Mouse (Mus musculus) kidney, postnatal 0 days (tissue): Measurements from ENCODE around the gene Kctd19. TPM values are rescaled to one million over a fixed set of nuclear protein-coding genes. Genes with fewer than 3 reads are reported as not detected.
A peak's percentile ranks its signal among the peaks of the same experiment; 100 is the strongest.

Source experiments
- ATAC-seq: fragments of 200-750 bp; cut with Nextera tagmentation; replicated peaks from 2 replicates; pipeline ENCODE4 v1.8.0; 2017; ENCODE audit warnings: low read depth, moderate number of reproducible peaks, moderate TSS enrichment, moderate library complexity; ENCODE audit not compliant: low FRiP score
- DNase-seq: peaks from one replicate; pipeline ENCODE4 v3.0.0-alpha.2; 2016; ENCODE audit warnings: low spot score
- H3K27ac ChIP-seq: fragments of 300-500 bp; sonication (generic); 2 replicates; pipeline ENCODE4 v1.5.1; 2014; ENCODE audit warnings: mild to moderate bottlenecking
- H3K27me3 ChIP-seq: fragments of 300-500 bp; sonication (generic); 2 replicates; pipeline ENCODE4 v1.6.1; 2014; ENCODE audit warnings: low read length, mixed read lengths; ENCODE audit not compliant: insufficient read depth
- H3K36me3 ChIP-seq: fragments of 300-500 bp; sonication (generic); 2 replicates; pipeline ENCODE4 v1.6.1; 2014; ENCODE audit warnings: low read length, mixed read lengths; ENCODE audit not compliant: insufficient read depth
- H3K4me1 ChIP-seq: fragments of 300-500 bp; sonication (generic); replicated peaks from 2 replicates; pipeline ENCODE4 v1.6.1; 2014; ENCODE audit warnings: antibody characterized with exemption, low read length, mixed read lengths; ENCODE audit not compliant: insufficient read depth
- H3K4me2 ChIP-seq: fragments of 300-500 bp; sonication (generic); 2 replicates; pipeline ENCODE4 v1.6.1; 2014; ENCODE audit warnings: mild to moderate bottlenecking, low read length, moderate library complexity, mixed read lengths
- H3K4me3 ChIP-seq: fragments of 300-500 bp; sonication (generic); replicated peaks from 2 replicates; pipeline ENCODE4 v1.5.1; 2014; ENCODE audit warnings: low read depth, low read length
- H3K9ac ChIP-seq: fragments of 300-500 bp; sonication (generic); 2 replicates; pipeline ENCODE4 v1.6.1; 2014; ENCODE audit warnings: low read depth, low read length
- H3K9me3 ChIP-seq: fragments of 300-500 bp; sonication (generic); replicated peaks from 2 replicates; pipeline ENCODE4 v1.6.1; 2016; ENCODE audit warnings: low read length, inconsistent platforms, mixed read lengths
- CTCF ChIP-seq: IDR thresholded peaks from 2 replicates; pipeline ENCODE4 v1.5.1; 2016; ENCODE audit warnings: antibody characterized with exemption, low read depth, mild to moderate bottlenecking, moderate library complexity
- WGBS: fragments of 180-500 bp; shearing (Covaris S2); extraction: QIAGEN DNeasy Blood & Tissue Kit; methylation state at CpG from one replicate; pipeline ENCODE4 v1.1.7; 2014; 5-methylcytosine and 5-hydroxymethylcytosine counted together
- polyA plus RNA-seq: library from polyadenylated mRNA; unstranded; fragments of >200 nt; fragmentation: Nextera tagmentation; extraction: Ambion mirVana; gene quantifications from 2 replicates; pipeline ENCODE4 v1.2.1, GENCODE M21; 2015

Kctd19 gene
- polyA plus RNA-seq, 1 experiment from 2014 or later, result not detected

- no peak for ATAC-seq
- 56% methylated on average over 26 of the region's 26 CpGs for WGBS
- Histone ChIP-seq H3K27me3 (no peaks in the 10 kb centered on the region), H3K36me3 (no peaks in the 10 kb centered on the region), H3K9me3 (no peaks in the 10 kb centered on the region), H3K4me2 (no peak overlapping the region), H3K4me3 (no peak overlapping the region), H3K9ac (no peak overlapping the region), H3K4me1 (peaks cover 9% of the 10 kb centered on the region; the same call in 1 of the 2 replicates), H3K27ac (no peak overlapping the region)
- DNase-seq, result no peak
- TF ChIP-seq CTCF, result no peak
Observed at GRCm38 (mm10) chr8:105355179-105356024, 57.9 kb downstream of the Kctd19 start.

GRCm38 (mm10) chr8:105354549-105354948 is 58.8 kb downstream of the Kctd19 start:
- no peak overlapping the region for H3K27ac ChIP-seq
- TF ChIP-seq CTCF, result no peak
- H3K9me3 ChIP-seq, result no peaks in the 10 kb centered on the region
- no peaks in the 10 kb centered on the region for H3K36me3 ChIP-seq
- H3K4me3 ChIP-seq, result no peak overlapping the region
- no peaks in the 10 kb centered on the region for H3K27me3 ChIP-seq
- ATAC-seq (no peak), DNase-seq (no peak)
- no peak overlapping the region for H3K4me2 ChIP-seq
- 92% methylated on average over 4 of the region's 4 CpGs for WGBS
- H3K9ac ChIP-seq, result no peak overlapping the region
- H3K4me1 ChIP-seq, result peaks cover 9% of the 10 kb centered on the region; the same call in 1 of the 2 replicates

DNA sequence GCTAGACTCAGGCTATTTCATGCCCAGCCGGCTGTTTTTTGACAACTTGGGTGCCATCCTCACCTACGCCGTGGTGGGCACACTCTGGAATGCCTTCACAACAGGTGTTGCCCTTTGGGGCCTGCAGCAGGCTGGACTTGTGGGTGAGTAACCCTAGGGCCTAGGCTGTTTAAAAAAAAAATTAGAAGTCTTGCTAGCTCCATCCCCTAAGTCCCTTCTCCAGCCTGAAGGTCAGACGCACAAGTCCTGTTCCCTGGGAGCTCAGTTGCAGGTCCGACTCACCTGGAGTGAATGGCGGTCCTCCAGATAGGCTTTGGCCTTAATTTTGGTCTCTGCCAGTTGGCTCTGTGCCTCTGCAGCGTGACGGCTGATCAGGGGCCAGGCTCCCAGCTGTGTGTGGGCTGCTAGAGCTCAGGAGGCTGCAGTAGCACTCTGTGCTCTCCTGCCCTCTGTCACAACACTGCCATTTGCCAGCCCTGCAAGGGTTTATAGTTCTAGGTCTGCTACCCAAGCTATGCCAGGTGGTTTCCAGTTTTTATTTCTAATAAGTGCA is 59.6 kb downstream of the Kctd19 start:
- H3K4me1 ChIP-seq, result peaks cover 9% of the 10 kb centered on the region; the same call in 1 of the 2 replicates
- H3K27ac ChIP-seq, result no peak overlapping the region
- DNase-seq (no peak), ATAC-seq (no peak)
- H3K9me3 ChIP-seq, result no peaks in the 10 kb centered on the region
- no peak overlapping the region for H3K9ac ChIP-seq
- WGBS, result 71% methylated on average over 8 of the region's 8 CpGs
- no peak for TF ChIP-seq CTCF
- no peak overlapping the region for H3K4me2 ChIP-seq
- no peak overlapping the region for H3K4me3 ChIP-seq
- H3K36me3 ChIP-seq, result no peaks in the 10 kb centered on the region
- H3K27me3 ChIP-seq, result no peaks in the 10 kb centered on the region

GRCm38 (mm10) chr8:105350186-105350585 is 63.1 kb downstream of the Kctd19 start:
- H3K9me3 ChIP-seq, result no peaks in the 10 kb centered on the region
- H3K4me1 ChIP-seq, result peaks cover 24% of the 10 kb centered on the region; the same call in 1 of the 2 replicates
- DNase-seq, result no peak
- 51% methylated on average over 7 of the region's 7 CpGs for WGBS
- H3K27me3 ChIP-seq, result no peaks in the 10 kb centered on the region
- no peak overlapping the region; the same call in 1 of the 2 replicates for H3K4me2 ChIP-seq
- no peak overlapping the region for H3K27ac ChIP-seq
- TF ChIP-seq CTCF, result no peak
- no peaks in the 10 kb centered on the region for H3K36me3 ChIP-seq
- H3K9ac ChIP-seq, result no peak overlapping the region
- no peak overlapping the region for H3K4me3 ChIP-seq
- no peak for ATAC-seq

DNA sequence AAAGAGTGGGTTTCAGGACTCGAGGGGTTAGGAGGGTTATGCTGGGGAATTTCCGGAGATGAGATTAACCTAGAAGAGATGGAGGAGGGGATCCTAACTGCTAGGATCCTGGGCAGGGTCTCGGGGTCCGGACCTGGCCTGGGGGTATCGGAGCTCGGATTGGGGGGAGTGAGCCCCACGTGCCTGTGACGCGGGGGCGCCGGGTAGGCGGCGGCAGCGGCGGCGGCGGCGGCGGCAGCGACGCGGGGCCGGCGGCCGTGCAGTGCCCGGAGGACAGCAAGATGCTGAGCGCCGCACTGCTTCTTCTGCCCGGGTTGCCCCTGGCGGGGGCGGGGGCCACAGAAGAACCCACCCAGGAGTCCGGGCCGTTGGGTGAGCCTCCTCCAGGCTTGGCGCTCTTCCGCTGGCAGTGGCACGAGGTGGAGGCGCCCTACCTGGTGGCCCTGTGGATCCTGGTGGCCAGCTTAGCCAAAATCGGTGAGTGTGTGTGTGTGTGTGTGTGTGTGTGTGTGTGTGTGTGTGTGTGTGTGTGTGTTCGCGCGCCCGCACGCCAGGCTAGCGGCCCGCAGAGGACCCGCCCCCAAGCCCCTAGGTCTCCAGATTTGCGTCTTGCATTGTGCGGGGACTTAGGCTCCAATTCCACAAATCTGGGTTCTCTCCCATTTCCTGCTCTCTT is 64.1 kb downstream of the Kctd19 start:
- no peaks in the 10 kb centered on the region for H3K9me3 ChIP-seq
- H3K36me3 ChIP-seq, result no peaks in the 10 kb centered on the region
- no peak overlapping the region for H3K27ac ChIP-seq
- 4% methylated on average over 25 of the region's 48 CpGs for WGBS
- peak overlapping the region; percentile 73 for H3K4me3 ChIP-seq
- H3K27me3 ChIP-seq, result no peaks in the 10 kb centered on the region
- ATAC-seq (no peak), DNase-seq (no peak)
- H3K4me2 ChIP-seq, result peak overlapping the region; percentile 90
- peak overlapping the region; percentile 59 for H3K9ac ChIP-seq
- no peak for TF ChIP-seq CTCF
- peaks cover 21% of the 10 kb centered on the region; the same call in 1 of the 2 replicates for H3K4me1 ChIP-seq

GRCm38 (mm10) chr8:105348450-105349095 is 64.7 kb downstream of the Kctd19 start, which contains the start of gene Slc9a5:
Gene Slc9a5, plus strand, starts transcription at chr8:105348843.
- TF ChIP-seq CTCF, result peak; percentile 39
- no peak for ATAC-seq
- no peaks in the 10 kb centered on the region for H3K9me3 ChIP-seq
- H3K4me3 ChIP-seq, result peak within 1 kb of the TSS; percentile 73
- H3K4me2 ChIP-seq, result peak within 1 kb of the TSS; percentile 90
- H3K9ac ChIP-seq, result peak within 1 kb of the TSS; percentile 74
- H3K36me3 ChIP-seq, result no peaks in the 10 kb centered on the region
- H3K27me3 ChIP-seq, result no peaks in the 10 kb centered on the region
- DNase-seq, result peak; percentile 70
- H3K27ac ChIP-seq, result peak within 1 kb of the TSS; percentile 88
- peaks cover 21% of the 10 kb centered on the region; the same call in 1 of the 2 replicates for H3K4me1 ChIP-seq
- under 1% methylated on average over 34 of the region's 34 CpGs for WGBS
